Mouse (Mus musculus) liver, postnatal 0 days (tissue): ENCODE measurements around the gene A030005K14Rik.

Experiments used
- CTCF ChIP-seq: sonication (generic); IDR thresholded peaks from 2 replicates; pipeline ENCODE4 v1.5.1; 2016; ENCODE audit warnings: antibody characterized with exemption, low read depth
- EP300 ChIP-seq: IDR thresholded peaks from 2 replicates; pipeline ENCODE4 v1.6.1; 2016; ENCODE audit warnings: antibody characterized with exemption, low read depth, mild to moderate bottlenecking

DNA sequence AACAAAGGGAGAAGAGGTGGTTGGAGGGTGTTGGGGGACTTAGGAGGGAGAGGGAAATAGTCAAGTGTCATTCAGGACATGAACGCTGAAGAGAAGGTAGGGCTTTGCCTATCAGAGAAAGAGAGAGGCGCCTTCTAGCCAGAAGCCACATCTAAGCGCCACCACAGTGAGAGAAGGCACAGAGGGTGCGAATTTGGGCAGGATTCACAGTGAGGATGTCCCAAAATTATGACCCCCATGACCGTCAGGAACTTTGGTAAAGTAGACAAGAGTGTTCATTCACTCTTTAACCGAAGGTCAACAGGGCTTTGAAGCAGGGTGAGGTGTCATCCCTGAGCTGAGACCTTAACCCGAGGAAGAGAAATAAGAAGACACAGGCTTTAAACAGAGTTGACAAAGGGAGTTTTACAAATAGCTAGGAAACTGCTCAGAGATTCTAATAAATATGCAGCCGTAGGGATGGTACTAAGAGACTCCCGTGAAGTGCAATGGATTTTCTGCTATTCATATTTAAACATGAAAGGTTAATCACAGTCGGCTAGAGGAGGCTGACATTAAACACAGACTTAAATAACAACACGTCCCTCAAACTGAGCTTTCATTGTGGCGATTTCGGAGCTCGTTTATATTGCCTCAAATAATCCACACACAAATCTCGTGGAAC lies 16.5 kb upstream of the A030005K14Rik start:
- TF ChIP-seq CTCF = no peak
- no peak for TF ChIP-seq EP300
